Mouse (Mus musculus) cerebellum, postnatal 14 days (tissue): ENCODE results near the gene Vwa8.

Experiments
- DNase-seq, 2 experiments: peaks; one replicate each; pipeline ENCODE4 v3.0.0; 2021; ENCODE audit warnings: mixed read lengths in 2 of 2

The Vwa8 gene

GRCm38 (mm10) chr14:79233697-79234096 lies 384.8 kb downstream of the Vwa8 start:
- DNase-seq: no peak

GRCm38 (mm10) chr14:79234513-79234912 lies 385.7 kb downstream of the Vwa8 start:
- DNase-seq: no peak

GRCm38 (mm10) chr14:79235157-79235556 lies 386.3 kb downstream of the Vwa8 start:
- no peak for DNase-seq

- peak in 1 of 2 experiments; percentile 31 for DNase-seq
Observed at GRCm38 (mm10) chr14:79236261-79236660, 387.4 kb downstream of the Vwa8 start.

- no peak for DNase-seq
Observed at GRCm38 (mm10) chr14:79239402-79239801, 390.6 kb downstream of the Vwa8 start.

GRCm38 (mm10) chr14:79241057-79241570 lies 392.3 kb downstream of the Vwa8 start:
- no peak for DNase-seq

GRCm38 (mm10) chr14:79241656-79242385 lies 393.0 kb downstream of the Vwa8 start:
- no peak for DNase-seq

GRCm38 (mm10) chr14:79242386-79242720 lies 393.5 kb downstream of the Vwa8 start:
- DNase-seq: no peak

- peak in 1 of 2 experiments; percentile 25 for DNase-seq
Observed at GRCm38 (mm10) chr14:79243038-79243883, 394.4 kb downstream of the Vwa8 start.

GRCm38 (mm10) chr14:79244571-79244970 lies 395.7 kb downstream of the Vwa8 start:
- peak; percentile 85 to 90 for DNase-seq

GRCm38 (mm10) chr14:79251727-79252285 lies 403.0 kb downstream of the Vwa8 start:
- no peak for DNase-seq
